Mouse (Mus musculus) urinary bladder, adult 2 months (tissue): ENCODE measurements around the gene Gm10718. TPM values are rescaled to one million over a fixed set of nuclear protein-coding genes. Genes with fewer than 3 reads are reported as not detected.
"Not testable (repeated sequence)": the region's sequence is repeated elsewhere in the genome, so short reads cannot be mapped to it uniquely, and the experiment has no call there.

Experiments
- DNase-seq: peaks from one replicate; pipeline ENCODE4 v3.0.0; 2022; ENCODE audit warnings: low spot score
- polyA plus RNA-seq: library from polyadenylated mRNA; depleted of rRNA; stranded (reverse); fragments of >200 nt; gene quantifications from 2 replicates; pipeline ENCODE4 v1.2.3, GENCODE M21; 2012; rRNA removed

Gene Gm10718
- polyA plus RNA-seq, 1 experiment = not detected

GRCm38 (mm10) chr9:3024912-3025467, 1.6 kb downstream of the Gm10718 start, which contains the start of gene Gm10717:
Gene Gm10717, plus strand, starts transcription at chr9:3025417.
- DNase-seq = not testable (repeated sequence)

GRCm38 (mm10) chr9:3025653-3026052, 2.3 kb downstream of the Gm10718 start:
- not testable (repeated sequence) for DNase-seq

- DNase-seq = not testable (repeated sequence)
These were observed 2.8 kb downstream of the Gm10718 start for GRCm38 (mm10) chr9:3026136-3026535.

- DNase-seq = not testable (repeated sequence)
These were observed 3.4 kb downstream of the Gm10718 start for GRCm38 (mm10) chr9:3026741-3027140.

- not testable (repeated sequence) for DNase-seq
These were observed 3.9 kb downstream of the Gm10718 start for GRCm38 (mm10) chr9:3027200-3027599.

GRCm38 (mm10) chr9:3029276-3030000, 6.1 kb downstream of the Gm10718 start:
- DNase-seq = not testable (repeated sequence)

- DNase-seq = not testable (repeated sequence)
These were observed 7.5 kb downstream of the Gm10718 start for GRCm38 (mm10) chr9:3030677-3031318.

GRCm38 (mm10) chr9:3034299-3034698, 11.0 kb downstream of the Gm10718 start, which contains the start of gene Gm17535:
Gene Gm17535, plus strand, starts transcription at chr9:3034599.
- DNase-seq = not testable (repeated sequence)

GRCm38 (mm10) chr9:3036577-3036976, 13.2 kb downstream of the Gm10718 start, which contains the start of gene Gm10715:
Gene Gm10715, plus strand, starts transcription at chr9:3036877.
- DNase-seq = not testable (repeated sequence)

GRCm38 (mm10) chr9:3038161-3038560, 14.8 kb downstream of the Gm10718 start:
- DNase-seq = not testable (repeated sequence)

Other genes with a start within 250 kb of the Gm10718 start
- gene Gm10722, start 22.6 kb upstream of the Gm10718 start, polyA plus RNA-seq = not detected in 2 replicates
- not detected in 2 replicates for gene Gm11168, start 20.2 kb upstream of the Gm10718 start, polyA plus RNA-seq
- not detected in 2 replicates for gene Gm10721, start 10.4 kb upstream of the Gm10718 start, polyA plus RNA-seq
- gene Gm10720, start 7.9 kb upstream of the Gm10718 start, polyA plus RNA-seq = not detected in 2 replicates
- gene Gm10719, start 6.1 kb upstream of the Gm10718 start, polyA plus RNA-seq = not detected in 2 replicates
- gene Gm10717, start 1.9 kb downstream of the Gm10718 start, polyA plus RNA-seq = not detected in 2 replicates
- gene Gm17535, start 11.1 kb downstream of the Gm10718 start, polyA plus RNA-seq = not detected in 2 replicates
- gene Gm10715, start 13.3 kb downstream of the Gm10718 start, polyA plus RNA-seq = not detected in 2 replicates